Mouse (Mus musculus) hindbrain, embryonic 15.5 days (tissue): ENCODE results near the gene Tmem242. TPM values are rescaled to one million over a fixed set of nuclear protein-coding genes. Genes with fewer than 3 reads are reported as not detected.

Experiments
- ATAC-seq: fragments of 200-750 bp; cut with Nextera tagmentation; 2 replicates; pipeline ENCODE4 v1.8.0; 2017; ENCODE audit warnings: low read depth, moderate number of reproducible peaks, moderate TSS enrichment; ENCODE audit not compliant: low FRiP score
- H3K27ac ChIP-seq: fragments of 300-500 bp; sonication (generic); replicated peaks from 2 replicates; pipeline ENCODE4 v1.5.1; 2015; ENCODE audit warnings: mild to moderate bottlenecking, inconsistent platforms
- H3K27me3 ChIP-seq: fragments of 300-500 bp; sonication (generic); 2 replicates; pipeline ENCODE4 v1.6.1; 2015; ENCODE audit warnings: control low read depth, inconsistent platforms
- H3K36me3 ChIP-seq: fragments of 300-500 bp; sonication (generic); 2 replicates; pipeline ENCODE4 v1.6.1; 2015; ENCODE audit warnings: control low read depth, inconsistent platforms
- H3K4me1 ChIP-seq: fragments of 300-500 bp; sonication (generic); replicated peaks from 2 replicates; pipeline ENCODE4 v1.6.1; 2015; ENCODE audit warnings: control low read depth, inconsistent platforms
- H3K4me2 ChIP-seq: fragments of 300-500 bp; sonication (generic); 2 replicates; pipeline ENCODE4 v1.6.1; 2015; ENCODE audit warnings: moderate library complexity, mild to moderate bottlenecking, inconsistent platforms
- H3K4me3 ChIP-seq: fragments of 300-500 bp; sonication (generic); 2 replicates; pipeline ENCODE4 v1.5.1; 2015; ENCODE audit warnings: mild to moderate bottlenecking, inconsistent platforms
- H3K9ac ChIP-seq: fragments of 300-500 bp; sonication (generic); 2 replicates; pipeline ENCODE4 v1.6.1; 2015; ENCODE audit warnings: inconsistent platforms
- H3K9me3 ChIP-seq: fragments of 300-500 bp; sonication (generic); 2 replicates; pipeline ENCODE4 v1.6.1; 2016; ENCODE audit warnings: control low read depth, inconsistent platforms
- WGBS: fragments of 180-500 bp; shearing (Covaris S2); methylation state at CpG from one replicate; pipeline ENCODE4 v1.1.7; 2015; 5-methylcytosine and 5-hydroxymethylcytosine counted together
- microRNA-seq: library from miRNA; unstranded; fragments of <30 nt; microRNA quantifications from one replicate; pipeline ENCODE4, GENCODE M21; 2016
- polyA plus RNA-seq: library from polyadenylated mRNA; unstranded; fragments of >200 nt; fragmentation: Nextera tagmentation; extraction: Ambion mirVana; gene quantifications from 2 replicates; pipeline ENCODE4 v1.2.1, GENCODE M21; 2015

Gene Tmem242
- polyA plus RNA-seq, 1 experiment from 2014 or later, result 111 TPM

- Histone ChIP-seq H3K27ac (no peak overlapping the region), H3K9ac (no peak overlapping the region), H3K9me3 (no peaks in the 10 kb centered on the region), H3K27me3 (no peaks in the 10 kb centered on the region), H3K4me2 (no peak overlapping the region), H3K36me3 (no peaks in the 10 kb centered on the region), H3K4me3 (no peak overlapping the region), H3K4me1 (peaks cover 1% of the 10 kb centered on the region; the same call in 1 of the 2 replicates)
- ATAC-seq, result no peak
- WGBS, result 60% methylated on average over 4 of the region's 4 CpGs
Measured at GRCm38 (mm10) chr17:5371032-5371431, 69.0 kb downstream of the Tmem242 start.

- H3K4me2 ChIP-seq, result no peak overlapping the region
- H3K9me3 ChIP-seq, result no peaks in the 10 kb centered on the region
- H3K4me1 ChIP-seq, result peaks cover 13% of the 10 kb centered on the region; the same call in 1 of the 2 replicates
- WGBS, result 49% methylated on average over 8 of the region's 8 CpGs
- ATAC-seq, result peak; percentile 38; the same call in 1 of the 2 replicates
- no peak overlapping the region for H3K27ac ChIP-seq
- H3K9ac ChIP-seq, result no peak overlapping the region
- no peaks in the 10 kb centered on the region for H3K27me3 ChIP-seq
- H3K4me3 ChIP-seq, result no peak overlapping the region
- no peaks in the 10 kb centered on the region for H3K36me3 ChIP-seq
Measured at GRCm38 (mm10) chr17:5365992-5366398, 74.1 kb downstream of the Tmem242 start.

Small RNA genes within 50 kb of the gene (microRNA-seq; reads per million reads assigned to microRNA genes)
- gene Gm22475, result not detected

Other genes with a start within 250 kb of the Tmem242 start
- not detected in 2 replicates for gene Ldhal6b, start 21.5 kb downstream of the Tmem242 start, polyA plus RNA-seq
- 12.1 and 13.7 TPM in 2 replicates for gene Zdhhc14, start 52.3 kb upstream of the Tmem242 start, polyA plus RNA-seq